ENCODE assay signal across 16 mouse cellular contexts in genomic region chr2:83661351-83661750, GRCm38 (mm10). TPM values are rescaled to one million over a fixed set of nuclear protein-coding genes. Genes with fewer than 3 reads are reported as not detected.
DNase-seq lines count a peak whose midpoint lies in the region; TF ChIP-seq lines count a peak whose summit lies in the region.
"Had no signal": no experiment of that assay in that cellular context is flagged by ENCODE, and none has a peak within 500 bp of the region (broad histone marks: within the 10 kb centered on the region; RNA-seq: fewer than 3 reads in every experiment).

No protein-coding gene starts in this region.

- in situ Hi-C loops in CH12.LX (cut with MboI; ENCODE audit: low pct_ligation_motif_present, low pct_unique_long_range_greater_than_20kb, low sequenced_read_pairs) = no loop called here

- no peaks in the 10 kb centered on the region for H3K27me3 ChIP-seq in CH12.LX (replicated peaks)
- H3K27me3 ChIP-seq: Patski had no signal

- DNase-seq in CH12.LX (ENCODE audit: extremely low read depth) = peak; percentile 47
- DNase-seq in left cerebral cortex, postnatal 25 days (ENCODE audit: low spot score in 2 of 2) = no peak
- DNase-seq: adrenal gland, adult 2 months; adrenal gland, adult 8-10 months; adrenal gland, postnatal 10 days; adrenal gland, postnatal 14 days; adrenal gland, postnatal 25 days; adrenal gland, postnatal 36 days; B cell, adult 2 months; cerebellum, adult 11 months; cerebellum, adult 11-12 months; cerebellum, adult 18-20 months; cerebellum, adult 2 months; cerebellum, adult 8-10 months had no signal

- no peak overlapping the region; the same call in 1 of the 2 replicates for H3K27ac ChIP-seq in CH12.LX (ENCODE audit: insufficient read depth, low read depth)

- no peak for TF ChIP-seq RAD21 in CH12.LX (IDR thresholded peaks at IDR 0.05; ENCODE audit: low read depth, low read length)

- H3K79me2 ChIP-seq in CH12.LX (replicated peaks; ENCODE audit: control insufficient read depth, extremely low read depth, insufficient read depth, poor library complexity, severe bottlenecking) = peaks cover 22% of the 10 kb centered on the region

- dilution Hi-C loops in CH12.LX (cut with MboI; ENCODE audit: extremely low pct_ligation_motif_present, extremely low pct_unique_long_range_greater_than_20kb, low sequenced_read_pairs) = no loop called here

- peaks cover 0 to 18% of the 10 kb centered on the region in 2 experiments; a peak in 2 of 4 replicates for H3K4me1 ChIP-seq in CH12.LX (ENCODE audit: control insufficient read depth in 1 of 2, insufficient read depth in 2 of 2)

- H3K4me3 ChIP-seq in CH12.LX (replicated peaks in 1 of 3; ENCODE audit: low read depth in 2 of 3, low read length in 2 of 3, poor library complexity in 1 of 3) = no peak overlapping the region

- intact Hi-C loops in left cerebral cortex, postnatal 25 days (cut with DNase I) = no loop called here

- H3K9me3 ChIP-seq in CH12.LX (replicated peaks; ENCODE audit: low read length) = no peaks in the 10 kb centered on the region
- H3K9me3 ChIP-seq: G1E had no signal

- H3K4me2 ChIP-seq in CH12.LX (ENCODE audit: insufficient read depth, low read depth, poor library complexity, severe bottlenecking) = no peak overlapping the region

- peaks cover 29 to 68% of the 10 kb centered on the region in 2 experiments for H3K36me3 ChIP-seq in CH12.LX (replicated peaks in 1 of 2; ENCODE audit: control insufficient read depth in 1 of 2, insufficient read depth in 1 of 2, low read length in 1 of 2)

- no peak for TF ChIP-seq CTCF in CH12.LX (conservative IDR thresholded peaks at IDR 0.05 in 1 of 2, IDR thresholded peaks at IDR 0.05 in 1 of 2; ENCODE audit: low read depth in 2 of 2, low read length in 2 of 2)

- TF ChIP-seq POLR2A in CH12.LX (IDR thresholded peaks at IDR 0.05; ENCODE audit: low read depth, low read length) = no peak

- TF ChIP-seq EP300 in CH12.LX (IDR thresholded peaks at IDR 0.05; ENCODE audit: low read length) = peak; percentile 63

- no peak overlapping the region for H3K9ac ChIP-seq in CH12.LX (ENCODE audit: insufficient read depth, low read depth)

TF ChIP-seq in CH12.LX, 34 proteins besides CTCF, POLR2A, EP300 and RAD21:
- TF ChIP-seq JUND (conservative IDR thresholded peaks at IDR 0.05; ENCODE audit: low read depth, low read length) (peak; percentile 72), USF2 (conservative IDR thresholded peaks at IDR 0.05; ENCODE audit: low read depth, low read length) (no peak), MAFK (IDR thresholded peaks at IDR 0.05; ENCODE audit: insufficient replicate concordance, low read length) (no peak), ZNF384 (IDR thresholded peaks at IDR 0.05; ENCODE audit: low read depth, low read length) (no peak), CHD2 (IDR thresholded peaks at IDR 0.05; ENCODE audit: low read length) (no peak), IRF4 (IDR thresholded peaks at IDR 0.05; ENCODE audit: low read depth, low read length) (peak; percentile 19; the same call in 1 of the 2 replicates), JUN (IDR thresholded peaks at IDR 0.05; ENCODE audit: insufficient read depth, low read depth, low read length) (peak; percentile 65), TCF12 (IDR thresholded peaks at IDR 0.05; ENCODE audit: low read depth, low read length) (0 out of 2 replicates have a peak, but pooled peaks have one; percentile 23), ZC3H11A (IDR thresholded peaks at IDR 0.05; ENCODE audit: low read depth, low read length) (no peak), MEF2A (IDR thresholded peaks at IDR 0.05; ENCODE audit: borderline replicate concordance, low read depth, low read length) (no peak; the same call in 1 of the 2 replicates), PAX5 (IDR thresholded peaks at IDR 0.05; ENCODE audit: low read length) (no peak), SIN3A (IDR thresholded peaks at IDR 0.05; ENCODE audit: low read length) (no peak), MAZ (IDR thresholded peaks at IDR 0.05; ENCODE audit: low read depth, low read length) (no peak), TBP (conservative IDR thresholded peaks at IDR 0.05; ENCODE audit: low read depth, low read length) (no peak), ZKSCAN1 (IDR thresholded peaks at IDR 0.05; ENCODE audit: borderline replicate concordance, low read depth, low read length) (no peak), ETS1 (conservative IDR thresholded peaks at IDR 0.05; ENCODE audit: low read depth, low read length) (peak; percentile 75), POLR2AphosphoS2 (IDR thresholded peaks at IDR 0.05; ENCODE audit: low read depth, low read length) (no peak)

RNA-seq across cellular contexts. Expression of gene Zc3h15, which starts 17.1 kb away (rescaled TPM):
- total RNA-seq in CH12.LX (2012; rRNA removed) = 172 and 176 TPM in 2 replicates
- 233 and 262 TPM in 2 replicates for total RNA-seq in CH12.LX (2014; rRNA removed)
- polyA plus RNA-seq in CH12.LX (2012; ENCODE audit: insufficient read length, low read depth) = 277 and 339 TPM in 2 replicates
- total RNA-seq in left cerebral cortex, postnatal 25 days (2021) = 100 to 1,000 TPM; 145 to 151 TPM
